Mouse (Mus musculus) kidney, embryonic 16.5 days (tissue): Measurements from ENCODE around the gene Zc3h12c. TPM values are rescaled to one million over a fixed set of nuclear protein-coding genes. Genes with fewer than 3 reads are reported as not detected.

Source experiments
- ATAC-seq: fragments of 200-750 bp; cut with Nextera tagmentation; 2 replicates; pipeline ENCODE4 v1.8.0; 2017; ENCODE audit warnings: moderate TSS enrichment; ENCODE audit not compliant: low FRiP score, low TSS enrichment
- H3K27ac ChIP-seq: fragments of 300-500 bp; sonication (generic); 2 replicates; pipeline ENCODE4 v1.5.1; 2014; ENCODE audit warnings: low read length
- H3K27me3 ChIP-seq: fragments of 300-500 bp; sonication (generic); 2 replicates; pipeline ENCODE4 v1.6.1; 2014; ENCODE audit warnings: low read length, control low read depth, mixed read lengths; ENCODE audit not compliant: insufficient read depth
- H3K36me3 ChIP-seq: fragments of 300-500 bp; sonication (generic); 2 replicates; pipeline ENCODE4 v1.6.1; 2014; ENCODE audit warnings: low read length, control low read depth, mixed read lengths; ENCODE audit not compliant: insufficient read depth
- H3K4me1 ChIP-seq: fragments of 300-500 bp; sonication (generic); 2 replicates; pipeline ENCODE4 v1.6.1; 2014; ENCODE audit warnings: low read length, control low read depth, mixed read lengths; ENCODE audit not compliant: insufficient read depth
- H3K4me2 ChIP-seq: fragments of 300-500 bp; sonication (generic); replicated peaks from 2 replicates; pipeline ENCODE4 v1.6.1; 2014; ENCODE audit warnings: low read depth, low read length
- H3K4me3 ChIP-seq: fragments of 300-500 bp; sonication (generic); 2 replicates; pipeline ENCODE4 v1.5.1; 2014; ENCODE audit warnings: mild to moderate bottlenecking, low read length
- H3K9ac ChIP-seq: fragments of 300-500 bp; sonication (generic); replicated peaks from 2 replicates; pipeline ENCODE4 v1.6.1; 2014; ENCODE audit warnings: low read length
- H3K9me3 ChIP-seq: fragments of 300-500 bp; sonication (generic); 2 replicates; pipeline ENCODE4 v1.6.1; 2016; ENCODE audit warnings: low read length, control low read depth
- WGBS: fragments of 180-500 bp; shearing (Covaris S2); extraction: QIAGEN DNeasy Blood & Tissue Kit; methylation state at CpG from one replicate; pipeline ENCODE4 v1.1.7; 2014; 5-methylcytosine and 5-hydroxymethylcytosine counted together
- polyA plus RNA-seq: library from polyadenylated mRNA; unstranded; fragments of >200 nt; fragmentation: Nextera tagmentation; extraction: Ambion mirVana; gene quantifications from 2 replicates; pipeline ENCODE4 v1.2.1, GENCODE M21; 2015

Zc3h12c gene
- polyA plus RNA-seq, 1 experiment from 2014 or later, result 3.0 TPM

DNA sequence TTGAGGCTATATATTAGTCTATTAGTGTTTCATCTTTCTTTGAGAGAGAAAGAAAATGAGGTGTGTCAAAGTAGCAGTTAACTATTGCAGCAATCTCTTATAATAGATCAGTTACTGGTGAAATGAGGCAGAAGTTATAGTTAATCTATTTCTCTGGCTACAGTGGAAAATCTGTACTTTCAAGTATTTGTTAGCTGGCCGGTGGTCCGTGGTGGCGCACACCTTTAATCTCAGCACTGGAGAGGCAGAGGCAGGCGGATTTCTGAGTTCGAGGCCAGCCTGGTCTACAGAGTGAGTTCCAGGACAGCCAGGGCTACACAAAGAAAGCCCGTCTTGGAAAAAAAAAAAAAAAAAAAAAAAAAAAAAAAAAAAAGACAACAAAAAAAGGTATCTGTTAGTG lies 18.6 kb downstream of the Zc3h12c start:
- Histone ChIP-seq H3K4me3 (no peak overlapping the region), H3K27ac (no peak overlapping the region), H3K9me3 (no peaks in the 10 kb centered on the region), H3K4me1 (peaks cover 10% of the 10 kb centered on the region; the same call in 1 of the 2 replicates), H3K36me3 (no peaks in the 10 kb centered on the region), H3K27me3 (no peaks in the 10 kb centered on the region), H3K9ac (no peak overlapping the region), H3K4me2 (no peak overlapping the region)
- no peak for ATAC-seq
- 82% methylated on average over 6 of the region's 6 CpGs for WGBS

DNA sequence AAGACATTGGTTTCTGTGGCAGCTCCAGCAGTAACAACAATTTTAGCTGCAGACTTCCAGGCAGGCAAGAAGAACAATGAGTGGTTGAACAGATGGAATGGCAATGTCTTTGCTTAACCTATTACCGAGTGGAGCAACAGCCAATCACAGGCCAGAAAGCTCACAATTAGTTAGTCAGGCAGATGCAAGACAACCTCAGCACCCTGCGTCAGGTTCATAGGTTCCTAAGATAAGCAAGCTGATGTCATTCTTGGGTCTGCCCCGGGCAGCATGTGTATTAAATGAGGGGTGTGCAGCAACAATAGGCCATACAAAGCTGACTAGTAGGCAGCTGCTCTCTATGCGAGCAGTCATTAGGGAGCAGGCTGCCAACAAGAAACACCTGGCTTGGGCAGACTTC lies 19.1 kb downstream of the Zc3h12c start:
- no peak overlapping the region for H3K4me3 ChIP-seq
- H3K9me3 ChIP-seq, result no peaks in the 10 kb centered on the region
- peaks cover 5% of the 10 kb centered on the region; the same call in 1 of the 2 replicates for H3K4me1 ChIP-seq
- H3K4me2 ChIP-seq, result no peak overlapping the region
- H3K36me3 ChIP-seq, result no peaks in the 10 kb centered on the region
- WGBS, result 43% methylated on average over 4 of the region's 4 CpGs
- no peak overlapping the region for H3K9ac ChIP-seq
- H3K27ac ChIP-seq, result no peak overlapping the region
- H3K27me3 ChIP-seq, result no peaks in the 10 kb centered on the region
- no peak for ATAC-seq

DNA sequence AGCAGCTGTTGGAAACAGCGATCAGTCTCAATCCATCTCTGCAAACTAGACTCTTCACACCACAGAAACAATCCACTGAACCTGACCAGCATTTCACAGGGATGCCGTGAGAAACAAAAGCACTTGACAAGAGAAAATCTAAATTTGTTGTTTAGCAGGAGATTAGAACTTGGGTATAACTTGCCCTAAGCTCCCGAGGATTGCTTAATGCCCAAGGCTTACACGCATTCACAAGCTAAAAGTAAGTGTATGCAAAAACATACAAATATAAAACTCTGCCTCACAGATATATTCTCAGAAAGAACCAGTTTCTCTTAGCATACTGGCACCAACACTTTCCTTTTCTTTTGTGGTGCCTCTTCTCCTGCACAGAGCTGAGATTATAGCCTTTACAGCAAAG lies 19.5 kb downstream of the Zc3h12c start:
- H3K27ac ChIP-seq, result no peak overlapping the region
- H3K4me3 ChIP-seq, result no peak overlapping the region
- peaks cover 5% of the 10 kb centered on the region; the same call in 1 of the 2 replicates for H3K4me1 ChIP-seq
- no peak overlapping the region for H3K4me2 ChIP-seq
- 90% methylated on average over 4 of the region's 4 CpGs for WGBS
- no peaks in the 10 kb centered on the region for H3K9me3 ChIP-seq
- ATAC-seq, result no peak
- no peaks in the 10 kb centered on the region for H3K27me3 ChIP-seq
- H3K36me3 ChIP-seq, result 0 out of 2 replicates have a peak, but pooled peaks cover 4% of the 10 kb centered on the region
- H3K9ac ChIP-seq, result no peak overlapping the region

DNA sequence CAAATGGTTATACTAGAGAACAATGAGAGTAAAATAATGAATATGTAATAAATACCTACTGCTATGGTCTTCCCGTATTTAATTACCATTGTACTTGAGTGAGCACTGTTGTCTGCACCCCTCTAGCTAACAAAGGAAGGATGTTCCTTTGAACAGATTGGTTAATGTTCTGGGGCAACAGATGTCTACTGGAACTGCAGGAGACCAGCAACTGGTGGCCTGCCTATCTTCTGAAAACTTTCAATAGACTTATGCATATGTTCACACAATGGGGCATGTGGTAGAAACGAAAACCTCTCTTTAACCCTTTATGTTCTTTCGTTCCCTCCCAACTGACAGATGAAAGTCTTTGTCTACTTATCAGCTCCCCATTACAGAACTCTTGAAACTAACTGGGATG lies 20.1 kb downstream of the Zc3h12c start:
- H3K27ac ChIP-seq, result no peak overlapping the region
- H3K4me3 ChIP-seq, result no peak overlapping the region
- 0 out of 2 replicates have a peak, but pooled peaks cover 5% of the 10 kb centered on the region for H3K36me3 ChIP-seq
- H3K9ac ChIP-seq, result no peak overlapping the region
- H3K4me1 ChIP-seq, result peaks cover 5% of the 10 kb centered on the region; the same call in 1 of the 2 replicates
- H3K4me2 ChIP-seq, result no peak overlapping the region
- H3K9me3 ChIP-seq, result no peaks in the 10 kb centered on the region
- no peaks in the 10 kb centered on the region for H3K27me3 ChIP-seq
- no peak for ATAC-seq
- WGBS, result 79% methylated on average over 3 of the region's 3 CpGs

DNA sequence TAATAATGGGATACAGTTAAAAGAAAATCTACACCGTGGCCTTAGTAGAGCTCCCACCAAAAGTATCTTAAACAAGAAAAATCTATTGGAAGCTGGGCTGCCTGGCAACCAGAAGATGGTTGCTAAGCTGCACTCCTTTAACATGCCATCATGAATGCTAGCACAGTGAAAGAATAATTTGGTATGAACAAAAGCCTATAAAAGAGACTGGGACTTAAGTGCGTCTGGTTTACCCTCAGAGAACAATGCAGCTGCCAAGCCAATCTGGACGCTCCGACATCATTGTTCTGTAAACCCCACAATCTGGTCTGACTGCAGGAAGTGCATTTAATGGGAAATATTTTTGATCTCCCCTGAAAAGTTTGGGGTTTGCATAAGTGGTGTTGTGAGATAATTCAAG lies 22.1 kb downstream of the Zc3h12c start:
- H3K4me2 ChIP-seq, result no peak overlapping the region
- no peak overlapping the region for H3K27ac ChIP-seq
- H3K9ac ChIP-seq, result no peak overlapping the region
- WGBS, result 75% methylated on average over 4 of the region's 4 CpGs
- no peak for ATAC-seq
- peaks cover 5% of the 10 kb centered on the region; the same call in 1 of the 2 replicates for H3K4me1 ChIP-seq
- no peaks in the 10 kb centered on the region for H3K27me3 ChIP-seq
- no peaks in the 10 kb centered on the region for H3K9me3 ChIP-seq
- H3K4me3 ChIP-seq, result no peak overlapping the region
- 0 out of 2 replicates have a peak, but pooled peaks cover 5% of the 10 kb centered on the region for H3K36me3 ChIP-seq

DNA sequence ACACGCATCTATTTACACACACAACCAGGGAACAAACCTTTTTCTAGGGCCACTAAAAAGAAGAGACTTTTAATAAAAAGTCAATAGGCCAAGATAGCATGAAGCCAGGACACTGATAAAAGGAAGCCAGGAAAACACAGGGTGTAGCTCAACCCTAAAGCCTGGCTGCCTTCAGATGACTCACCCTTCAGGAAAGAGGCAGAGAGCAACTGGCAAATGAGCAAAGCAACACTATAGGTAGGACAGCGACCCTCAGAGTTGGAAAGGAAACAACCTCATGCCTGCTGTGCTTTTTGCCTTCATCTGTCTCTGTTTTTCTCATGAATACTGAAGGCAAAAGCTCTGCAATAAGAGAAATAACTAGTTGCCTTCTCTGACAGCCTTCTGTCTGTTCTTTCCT lies 35.6 kb downstream of the Zc3h12c start:
- no peak overlapping the region for H3K9ac ChIP-seq
- no peak for ATAC-seq
- no peaks in the 10 kb centered on the region for H3K27me3 ChIP-seq
- WGBS, result 77% methylated on average over 2 of the region's 2 CpGs
- no peaks in the 10 kb centered on the region for H3K4me1 ChIP-seq
- H3K9me3 ChIP-seq, result no peaks in the 10 kb centered on the region
- H3K36me3 ChIP-seq, result no peaks in the 10 kb centered on the region
- no peak overlapping the region for H3K27ac ChIP-seq
- H3K4me2 ChIP-seq, result no peak overlapping the region
- no peak overlapping the region for H3K4me3 ChIP-seq

DNA sequence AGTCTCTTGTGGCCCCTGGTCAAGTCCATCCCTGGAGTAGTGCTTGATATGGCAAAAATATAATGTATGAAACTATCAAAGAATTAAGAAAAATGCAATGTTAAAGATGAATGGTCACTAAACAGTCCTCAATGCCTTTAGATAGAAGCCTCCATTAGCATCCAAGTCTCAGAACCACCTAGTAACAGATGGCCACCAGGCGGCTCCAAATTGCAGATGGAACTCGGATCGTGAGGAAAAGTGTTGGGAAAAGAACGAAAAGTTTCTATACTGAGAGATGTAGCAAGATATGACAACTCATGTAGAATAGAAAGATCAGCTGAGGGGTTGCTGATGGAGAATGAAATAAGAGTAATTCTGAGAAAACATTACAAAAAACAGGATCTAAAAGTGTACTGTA lies 38.0 kb downstream of the Zc3h12c start:
- Histone ChIP-seq H3K9me3 (no peaks in the 10 kb centered on the region; the same call in 1 of the 2 replicates), H3K4me1 (no peaks in the 10 kb centered on the region), H3K4me3 (no peak overlapping the region), H3K27me3 (no peaks in the 10 kb centered on the region), H3K27ac (no peak overlapping the region), H3K4me2 (no peak overlapping the region), H3K9ac (no peak overlapping the region), H3K36me3 (peaks cover 5% of the 10 kb centered on the region)
- no peak for ATAC-seq
- 76% methylated on average over 4 of the region's 4 CpGs for WGBS

DNA sequence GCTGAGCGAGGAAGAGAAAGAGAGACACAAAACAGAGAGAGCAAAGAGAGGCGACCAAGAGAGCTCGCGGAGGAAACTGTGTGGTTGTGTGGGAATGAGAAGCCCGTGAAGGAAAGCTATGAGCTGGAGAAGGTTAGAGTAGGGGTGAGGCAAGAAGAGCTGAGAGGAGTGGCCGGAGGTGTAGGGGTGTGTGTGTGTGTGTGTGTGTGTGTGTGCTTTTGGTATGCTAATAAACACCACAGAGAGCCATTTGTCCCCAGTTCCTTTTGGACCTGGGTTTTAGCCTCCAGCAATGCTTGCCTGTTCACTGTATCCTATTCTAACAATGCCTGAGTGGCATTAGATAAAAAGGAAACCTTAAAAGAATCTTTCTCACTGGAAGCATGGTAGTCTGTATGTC lies 43.1 kb downstream of the Zc3h12c start:
- Histone ChIP-seq H3K27me3 (no peaks in the 10 kb centered on the region), H3K9ac (no peak overlapping the region), H3K4me2 (no peak overlapping the region), H3K36me3 (peaks cover 10% of the 10 kb centered on the region), H3K4me1 (no peaks in the 10 kb centered on the region), H3K9me3 (no peaks in the 10 kb centered on the region; the same call in 1 of the 2 replicates), H3K27ac (no peak overlapping the region), H3K4me3 (no peak overlapping the region)
- WGBS, result 90% methylated on average over 6 of the region's 6 CpGs
- ATAC-seq, result no peak

DNA sequence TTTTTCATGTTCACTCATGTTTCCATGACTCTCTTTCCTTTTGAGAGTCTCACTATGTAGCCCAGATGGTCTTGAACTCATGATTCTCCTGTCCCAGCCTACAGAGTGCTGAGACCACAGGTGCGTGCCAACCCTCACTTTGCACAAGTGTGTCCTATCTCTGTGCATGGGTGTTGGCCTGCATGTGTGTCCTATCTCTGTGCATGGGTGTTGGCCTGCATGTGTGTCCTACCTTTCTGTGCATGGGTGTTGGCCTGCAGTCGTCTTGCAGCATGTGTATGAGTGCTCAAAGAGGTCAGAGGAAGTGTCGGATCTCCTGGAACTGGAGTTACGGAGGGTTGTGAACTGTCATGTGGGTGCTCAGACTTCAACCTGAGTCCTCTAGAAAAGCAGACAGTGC lies 49.2 kb downstream of the Zc3h12c start:
- Histone ChIP-seq H3K9ac (no peak overlapping the region), H3K4me1 (no peaks in the 10 kb centered on the region), H3K36me3 (peaks cover 31% of the 10 kb centered on the region), H3K4me3 (no peak overlapping the region), H3K27ac (no peak overlapping the region), H3K27me3 (no peaks in the 10 kb centered on the region), H3K4me2 (no peak overlapping the region), H3K9me3 (no peaks in the 10 kb centered on the region)
- WGBS, result 85% methylated on average over 4 of the region's 4 CpGs
- no peak for ATAC-seq

DNA sequence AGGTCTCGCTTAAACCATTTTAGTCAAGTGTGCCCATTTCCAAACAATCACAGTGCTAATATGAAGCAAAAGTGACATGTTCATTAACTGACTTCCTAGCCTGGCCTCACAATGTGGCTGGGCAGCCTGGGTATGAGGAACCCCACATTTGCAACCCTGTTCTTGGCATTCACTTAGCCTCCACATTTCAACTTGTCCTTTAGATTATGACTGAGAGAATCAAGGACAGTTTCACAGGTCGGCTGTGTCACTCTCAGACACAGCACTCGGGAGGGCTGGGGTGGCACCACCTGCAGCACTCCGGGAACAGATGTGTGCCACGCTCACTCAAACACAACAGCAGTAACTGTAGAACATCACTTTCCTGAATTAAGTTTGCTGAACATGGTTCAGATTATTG lies 55.3 kb downstream of the Zc3h12c start:
- no peaks in the 10 kb centered on the region for H3K9me3 ChIP-seq
- peaks cover 18% of the 10 kb centered on the region for H3K36me3 ChIP-seq
- H3K4me3 ChIP-seq, result no peak overlapping the region
- 94% methylated on average over 5 of the region's 5 CpGs for WGBS
- no peaks in the 10 kb centered on the region for H3K4me1 ChIP-seq
- H3K27ac ChIP-seq, result no peak overlapping the region
- H3K27me3 ChIP-seq, result no peaks in the 10 kb centered on the region
- no peak for ATAC-seq
- H3K4me2 ChIP-seq, result no peak overlapping the region
- H3K9ac ChIP-seq, result no peak overlapping the region
